Mouse (Mus musculus) kidney, adult 2 months (tissue): ENCODE results near the gene Il2ra. TPM values are rescaled to one million over a fixed set of nuclear protein-coding genes. Genes with fewer than 3 reads are reported as not detected.

Experiments used
- DNase-seq: peaks from one replicate; pipeline ENCODE4 v3.0.0; 2021
- H3K27ac ChIP-seq: fragments of 200-500 bp; 2 replicates; pipeline ENCODE4 v1.5.1; 2012; ENCODE audit warnings: low read depth, low read length, control low read depth, inconsistent platforms; ENCODE audit not compliant: insufficient read depth
- H3K27me3 ChIP-seq: fragments of 200-500 bp; replicated peaks from 2 replicates; pipeline ENCODE4 v1.6.1; 2012; ENCODE audit warnings: mild to moderate bottlenecking, moderate library complexity, low read length, inconsistent platforms; ENCODE audit not compliant: control insufficient read depth, insufficient read depth
- H3K36me3 ChIP-seq: fragments of 200-500 bp; 2 replicates; pipeline ENCODE4 v1.6.1; 2012; ENCODE audit warnings: mild to moderate bottlenecking, moderate library complexity, low read length, inconsistent platforms; ENCODE audit not compliant: control insufficient read depth, insufficient read depth
- H3K4me1 ChIP-seq: fragments of 200-500 bp; 2 replicates; pipeline ENCODE4 v1.6.1; 2011; ENCODE audit warnings: low read length; ENCODE audit not compliant: control insufficient read depth, insufficient read depth
- H3K4me3 ChIP-seq: fragments of 200-500 bp; 2 replicates; pipeline ENCODE4 v1.5.1; 2011; ENCODE audit warnings: mild to moderate bottlenecking, low read depth, low read length, control low read depth; ENCODE audit not compliant: insufficient read depth
- CTCF ChIP-seq: fragments of 200-500 bp; conservative IDR thresholded peaks from 2 replicates; pipeline ENCODE4 v1.5.1; 2011; ENCODE audit warnings: low read depth, mild to moderate bottlenecking, control low read depth, low read length, moderate library complexity, mixed read lengths; ENCODE audit not compliant: insufficient read depth, insufficient read length
- POLR2A ChIP-seq: fragments of 200-500 bp; IDR thresholded peaks from one replicate; pipeline ENCODE4 v1.6.1; 2011; ENCODE audit warnings: low read depth, low read length, control low read depth
- whole genome bisulfite sequencing: fragments of 180-500 bp; shearing (Covaris S2); methylation state at CpG from one replicate; pipeline ENCODE4 v1.1.7; 2018; 5-methylcytosine and 5-hydroxymethylcytosine counted together
- polyA plus RNA-seq: library from polyadenylated mRNA; depleted of rRNA; stranded (reverse); fragments of >200 nt; gene quantifications from 2 replicates; pipeline ENCODE4 v1.2.3, GENCODE M21; 2012

Il2ra gene
- polyA plus RNA-seq, 1 experiment: 0.42 TPM

- no peaks in the 10 kb centered on the region for H3K36me3 ChIP-seq
- H3K4me1 ChIP-seq: no peaks in the 10 kb centered on the region
- H3K27me3 ChIP-seq: no peaks in the 10 kb centered on the region
- DNase-seq: no peak
- no peak overlapping the region for H3K27ac ChIP-seq
- TF ChIP-seq POLR2A (no peak), CTCF (no peak)
- H3K4me3 ChIP-seq: no peak overlapping the region
- WGBS: 64% methylated on average over 3 of the region's 3 CpGs
Measured at GRCm38 (mm10) chr2:11636138-11636480, 6.5 kb upstream of the Il2ra start.

DNA sequence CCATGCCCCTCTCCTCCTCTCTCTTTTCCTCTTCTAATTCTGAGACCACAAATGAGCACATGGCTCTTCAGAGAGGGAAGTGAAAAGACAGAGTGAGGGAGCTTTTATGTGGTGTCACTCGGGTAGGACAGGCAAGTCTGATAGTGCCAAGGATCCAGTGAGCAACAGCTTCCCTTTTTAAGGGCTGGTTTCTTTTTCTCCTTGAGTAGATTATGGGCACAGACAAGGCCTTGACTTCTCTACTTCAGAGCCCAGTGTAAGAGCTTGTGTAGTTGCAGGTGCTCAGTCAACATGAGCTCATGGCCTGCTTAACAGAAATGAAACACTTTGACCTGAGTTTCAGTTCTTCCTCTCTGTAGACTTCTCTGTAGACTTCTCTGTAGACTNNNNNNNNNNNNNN is 5.5 kb upstream of the Il2ra start:
- Histone ChIP-seq H3K36me3 (no peaks in the 10 kb centered on the region), H3K27me3 (no peaks in the 10 kb centered on the region), H3K4me1 (no peaks in the 10 kb centered on the region), H3K4me3 (no peak overlapping the region), H3K27ac (no peak overlapping the region)
- WGBS: 54% methylated on average over 1 of the region's 1 CpGs
- TF ChIP-seq POLR2A: no peak
- no peak for TF ChIP-seq CTCF
- DNase-seq: peak; percentile 15

DNA sequence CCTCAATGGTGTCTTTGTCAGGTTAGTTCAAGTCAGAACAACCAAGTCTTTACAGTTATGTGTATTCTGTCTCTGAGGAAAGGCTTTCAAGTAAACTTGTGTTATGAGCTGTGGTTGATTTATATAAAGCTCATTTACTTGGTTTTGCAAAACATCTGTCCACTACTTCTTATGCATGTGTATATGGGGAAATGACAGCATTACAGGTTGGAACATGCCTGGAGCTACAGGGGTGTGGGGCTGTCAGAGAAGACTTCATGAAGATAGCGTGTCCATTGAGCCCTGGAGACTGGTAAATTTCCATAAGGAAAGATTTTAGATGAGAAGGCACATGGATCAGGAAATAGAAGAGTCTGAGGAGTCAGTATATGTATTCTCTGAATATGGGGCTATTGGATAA is 1.4 kb downstream of the Il2ra start:
- H3K27ac ChIP-seq: no peak overlapping the region
- H3K27me3 ChIP-seq: no peaks in the 10 kb centered on the region; the same call in 1 of the 2 replicates
- 86% methylated on average over 1 of the region's 1 CpGs for WGBS
- H3K4me3 ChIP-seq: no peak overlapping the region
- no peak for DNase-seq
- TF ChIP-seq POLR2A (no peak), CTCF (no peak)
- no peaks in the 10 kb centered on the region for H3K4me1 ChIP-seq
- no peaks in the 10 kb centered on the region for H3K36me3 ChIP-seq

DNA sequence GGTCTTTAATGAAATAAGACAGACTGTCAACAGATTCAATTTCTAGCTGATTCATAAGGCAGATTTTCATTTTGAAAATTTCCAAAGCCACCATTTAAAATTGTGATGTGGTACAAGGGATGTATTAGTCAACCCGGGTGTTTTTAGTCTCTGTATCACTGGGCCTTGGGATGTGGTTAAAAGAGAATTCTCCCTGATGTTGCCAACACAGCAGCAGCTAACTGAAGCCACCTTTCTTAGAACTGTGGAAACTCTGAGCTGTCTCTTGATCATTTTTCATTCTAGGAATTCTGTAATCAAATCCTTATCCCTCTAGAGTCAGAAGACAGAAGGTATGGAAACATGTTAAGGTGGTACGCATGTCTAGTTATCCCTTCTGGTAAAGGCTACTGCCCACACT is 2.7 kb downstream of the Il2ra start:
- Histone ChIP-seq H3K4me3 (no peak overlapping the region), H3K36me3 (no peaks in the 10 kb centered on the region), H3K27me3 (no peaks in the 10 kb centered on the region; the same call in 1 of the 2 replicates), H3K4me1 (no peaks in the 10 kb centered on the region), H3K27ac (no peak overlapping the region)
- no peak for TF ChIP-seq POLR2A
- no peak for TF ChIP-seq CTCF
- DNase-seq: no peak
- 91% methylated on average over 2 of the region's 2 CpGs for WGBS

GRCm38 (mm10) chr2:11651476-11651875 is 8.9 kb downstream of the Il2ra start:
- TF ChIP-seq POLR2A: no peak
- no peak for TF ChIP-seq CTCF
- no peak for DNase-seq
- Histone ChIP-seq H3K4me1 (no peaks in the 10 kb centered on the region), H3K36me3 (no peaks in the 10 kb centered on the region), H3K4me3 (no peak overlapping the region), H3K27me3 (no peaks in the 10 kb centered on the region), H3K27ac (no peak overlapping the region)
- WGBS: 55% methylated on average over 3 of the region's 3 CpGs

GRCm38 (mm10) chr2:11652196-11652595 is 9.6 kb downstream of the Il2ra start:
- no peak for DNase-seq
- Histone ChIP-seq H3K4me1 (no peaks in the 10 kb centered on the region), H3K36me3 (no peaks in the 10 kb centered on the region), H3K4me3 (no peak overlapping the region), H3K27ac (no peak overlapping the region), H3K27me3 (no peaks in the 10 kb centered on the region)
- TF ChIP-seq POLR2A: no peak
- no peak for TF ChIP-seq CTCF
- 86% methylated on average over 3 of the region's 3 CpGs for WGBS

GRCm38 (mm10) chr2:11652780-11653179 is 10.2 kb downstream of the Il2ra start:
- Histone ChIP-seq H3K4me1 (no peaks in the 10 kb centered on the region), H3K27me3 (no peaks in the 10 kb centered on the region), H3K4me3 (no peak overlapping the region), H3K36me3 (no peaks in the 10 kb centered on the region), H3K27ac (no peak overlapping the region)
- 83% methylated on average over 2 of the region's 2 CpGs for WGBS
- TF ChIP-seq POLR2A (no peak), CTCF (no peak)
- DNase-seq: no peak

GRCm38 (mm10) chr2:11653330-11653729 is 10.7 kb downstream of the Il2ra start:
- Histone ChIP-seq H3K27ac (no peak overlapping the region), H3K36me3 (no peaks in the 10 kb centered on the region), H3K4me1 (no peaks in the 10 kb centered on the region), H3K27me3 (no peaks in the 10 kb centered on the region), H3K4me3 (no peak overlapping the region)
- DNase-seq: no peak
- TF ChIP-seq POLR2A: no peak
- TF ChIP-seq CTCF: no peak
- WGBS: 41% methylated on average over 6 of the region's 6 CpGs

- Histone ChIP-seq H3K4me3 (no peak overlapping the region), H3K36me3 (no peaks in the 10 kb centered on the region), H3K27ac (no peak overlapping the region), H3K4me1 (no peaks in the 10 kb centered on the region), H3K27me3 (no peaks in the 10 kb centered on the region)
- 78% methylated on average over 5 of the region's 5 CpGs for WGBS
- TF ChIP-seq POLR2A: no peak
- TF ChIP-seq CTCF: no peak
- no peak for DNase-seq
Measured at GRCm38 (mm10) chr2:11653780-11654179, 11.2 kb downstream of the Il2ra start.
